Mouse (Mus musculus) cortical plate, adult 2 months (tissue): ENCODE measurements at regions not wholly inside any gene's neighbourhood (a gene's known extent, or its start where the extent isn't known, plus 50 kb on each side); places are given as distances from the start of the nearest gene placed in this dataset.

Source experiments
- H3K27ac ChIP-seq: fragments of 200-500 bp; 2 replicates; pipeline ENCODE4 v1.5.1; 2012; ENCODE audit warnings: low read length, control low read depth, inconsistent platforms; ENCODE audit not compliant: insufficient read depth
- H3K4me1 ChIP-seq: fragments of 200-500 bp; 2 replicates; pipeline ENCODE4 v1.6.1; 2011; ENCODE audit warnings: low read length; ENCODE audit not compliant: control insufficient read depth, insufficient read depth
- H3K4me3 ChIP-seq: fragments of 200-500 bp; 2 replicates; pipeline ENCODE4 v1.5.1; 2011; ENCODE audit warnings: mild to moderate bottlenecking, low read length, control low read depth; ENCODE audit not compliant: insufficient read depth
- CTCF ChIP-seq: fragments of 200-500 bp; IDR thresholded peaks from 2 replicates; pipeline ENCODE4 v1.5.1; 2011; ENCODE audit warnings: mild to moderate bottlenecking, control low read depth, low read length; ENCODE audit not compliant: insufficient read depth; ENCODE audit errors: extremely low read depth
- POLR2A ChIP-seq: fragments of 200-500 bp; IDR thresholded peaks from 2 replicates; pipeline ENCODE4 v1.6.1; 2011; ENCODE audit warnings: mild to moderate bottlenecking, low read length, control low read depth; ENCODE audit not compliant: insufficient read depth; ENCODE audit errors: extremely low read depth

GRCm38 (mm10) chr9:43387397-43387796, 76.7 kb downstream of the Trim29 start:
- H3K27ac ChIP-seq, result no peak overlapping the region
- TF ChIP-seq CTCF, result no peak
- TF ChIP-seq POLR2A, result no peak
- H3K4me1 ChIP-seq, result no peaks in the 10 kb centered on the region
- H3K4me3 ChIP-seq, result no peak overlapping the region

GRCm38 (mm10) chr9:43389491-43390083, 78.9 kb downstream of the Trim29 start:
- H3K4me1 ChIP-seq, result no peaks in the 10 kb centered on the region
- H3K27ac ChIP-seq, result no peak overlapping the region
- no peak overlapping the region for H3K4me3 ChIP-seq
- TF ChIP-seq POLR2A (no peak), CTCF (no peak)

DNA sequence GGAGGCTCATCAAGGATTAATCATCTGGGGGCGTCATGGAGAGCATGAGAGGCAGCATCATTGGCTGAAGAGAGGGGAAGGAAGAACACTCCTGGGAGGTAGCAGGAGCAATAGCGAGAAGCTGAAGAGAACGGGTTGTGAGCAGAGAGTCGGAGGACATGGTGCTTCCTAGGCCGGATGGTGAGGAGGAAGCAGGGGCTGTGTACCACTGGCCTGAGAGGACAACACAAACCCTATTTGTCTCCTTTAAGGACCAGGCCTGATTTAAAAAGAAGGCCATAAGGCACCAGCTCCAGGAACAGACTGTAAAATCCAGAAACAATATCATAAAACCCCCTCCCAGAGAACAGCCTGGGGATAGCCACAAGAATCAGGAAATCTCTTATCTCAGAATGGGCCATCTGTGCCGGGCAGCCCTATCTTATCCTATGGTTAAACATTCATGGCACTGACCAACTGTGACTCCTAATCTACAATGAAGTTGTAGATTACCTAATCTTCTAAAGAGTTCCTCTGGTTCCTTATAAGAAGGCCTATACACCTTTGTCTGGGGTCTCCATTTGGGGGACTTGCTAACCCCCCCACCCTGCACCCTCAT, 81.9 kb downstream of the Trim29 start:
- Histone ChIP-seq H3K27ac (no peak overlapping the region), H3K4me1 (no peaks in the 10 kb centered on the region), H3K4me3 (no peak overlapping the region)
- TF ChIP-seq POLR2A, result no peak

DNA sequence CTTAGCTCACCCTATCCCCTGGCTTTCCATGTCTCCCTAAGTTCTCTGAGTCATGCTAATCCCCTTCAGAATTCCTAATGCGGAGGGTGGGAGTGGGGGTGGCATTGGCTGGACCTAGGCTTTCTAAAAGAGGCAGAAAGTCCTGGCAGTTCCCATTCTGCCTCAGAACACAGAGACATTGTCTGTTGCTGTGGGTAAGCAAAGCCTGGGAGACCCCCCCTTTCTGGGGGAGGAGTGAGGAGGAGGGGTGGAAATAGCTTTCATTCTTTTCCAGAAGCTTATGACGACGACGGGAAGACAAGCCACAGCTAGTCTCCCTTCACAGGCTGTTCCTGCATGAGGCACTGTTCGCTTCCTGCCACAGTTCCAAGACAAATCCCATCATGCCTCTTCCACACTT, 83.6 kb downstream of the Trim29 start:
- Histone ChIP-seq H3K27ac (no peak overlapping the region), H3K4me3 (no peak overlapping the region), H3K4me1 (no peaks in the 10 kb centered on the region)
- TF ChIP-seq POLR2A, result no peak
- no peak for TF ChIP-seq CTCF

DNA sequence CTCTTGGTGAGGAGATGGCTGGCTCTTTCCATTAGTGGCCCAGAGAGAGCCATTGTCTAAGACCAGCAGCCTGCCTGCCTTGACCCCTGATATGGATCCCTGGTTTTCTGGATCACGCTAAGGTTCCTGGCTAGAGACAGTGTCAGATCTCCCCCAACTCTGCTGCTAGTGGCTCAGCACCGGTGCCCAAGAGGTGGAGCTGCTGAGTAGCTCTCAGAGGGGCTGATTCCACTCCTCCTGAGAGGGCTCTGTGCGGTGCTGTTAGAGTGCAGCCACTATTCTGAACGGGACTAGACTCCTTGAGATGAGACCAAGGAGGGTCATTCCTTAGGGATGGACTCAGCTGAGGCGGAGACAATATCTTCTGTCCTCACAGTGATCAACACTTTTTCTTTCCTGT, 84.6 kb downstream of the Trim29 start:
- TF ChIP-seq POLR2A (no peak), CTCF (peak; percentile 11; the same call in 1 of the 2 replicates)
- H3K27ac ChIP-seq, result no peak overlapping the region
- H3K4me1 ChIP-seq, result no peaks in the 10 kb centered on the region
- H3K4me3 ChIP-seq, result no peak overlapping the region

- Histone ChIP-seq H3K4me1 (no peaks in the 10 kb centered on the region), H3K4me3 (no peak overlapping the region), H3K27ac (no peak overlapping the region)
- TF ChIP-seq POLR2A (no peak), CTCF (no peak)
These were observed 85.9 kb downstream of the Trim29 start for GRCm38 (mm10) chr9:43396566-43396965.

GRCm38 (mm10) chr9:43408493-43408892, 97.8 kb downstream of the Trim29 start:
- no peak overlapping the region for H3K27ac ChIP-seq
- H3K4me1 ChIP-seq, result no peaks in the 10 kb centered on the region
- no peak overlapping the region for H3K4me3 ChIP-seq
- TF ChIP-seq POLR2A, result no peak
- no peak for TF ChIP-seq CTCF

DNA sequence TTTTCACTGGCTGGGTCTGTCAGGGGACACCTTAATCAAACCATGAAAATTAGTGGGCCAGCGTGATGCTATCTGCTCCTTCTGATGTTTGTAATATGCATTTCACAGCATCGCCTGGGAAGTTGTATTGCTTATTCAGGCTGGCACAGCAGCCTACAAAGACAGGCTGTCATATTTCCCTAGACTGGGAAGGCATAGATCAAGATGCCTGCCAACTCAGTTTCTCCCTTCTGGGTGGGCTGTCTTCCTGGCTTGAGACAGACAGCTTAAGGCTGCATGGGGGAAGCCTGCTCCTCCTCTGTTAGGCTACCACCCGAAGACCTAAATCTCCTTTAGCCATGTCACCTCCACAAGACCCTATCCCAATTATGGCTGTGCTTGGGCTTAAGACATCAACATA, 101.8 kb downstream of the Trim29 start:
- Histone ChIP-seq H3K4me3 (no peak overlapping the region), H3K27ac (no peak overlapping the region), H3K4me1 (no peaks in the 10 kb centered on the region)
- TF ChIP-seq CTCF (no peak), POLR2A (no peak)

DNA sequence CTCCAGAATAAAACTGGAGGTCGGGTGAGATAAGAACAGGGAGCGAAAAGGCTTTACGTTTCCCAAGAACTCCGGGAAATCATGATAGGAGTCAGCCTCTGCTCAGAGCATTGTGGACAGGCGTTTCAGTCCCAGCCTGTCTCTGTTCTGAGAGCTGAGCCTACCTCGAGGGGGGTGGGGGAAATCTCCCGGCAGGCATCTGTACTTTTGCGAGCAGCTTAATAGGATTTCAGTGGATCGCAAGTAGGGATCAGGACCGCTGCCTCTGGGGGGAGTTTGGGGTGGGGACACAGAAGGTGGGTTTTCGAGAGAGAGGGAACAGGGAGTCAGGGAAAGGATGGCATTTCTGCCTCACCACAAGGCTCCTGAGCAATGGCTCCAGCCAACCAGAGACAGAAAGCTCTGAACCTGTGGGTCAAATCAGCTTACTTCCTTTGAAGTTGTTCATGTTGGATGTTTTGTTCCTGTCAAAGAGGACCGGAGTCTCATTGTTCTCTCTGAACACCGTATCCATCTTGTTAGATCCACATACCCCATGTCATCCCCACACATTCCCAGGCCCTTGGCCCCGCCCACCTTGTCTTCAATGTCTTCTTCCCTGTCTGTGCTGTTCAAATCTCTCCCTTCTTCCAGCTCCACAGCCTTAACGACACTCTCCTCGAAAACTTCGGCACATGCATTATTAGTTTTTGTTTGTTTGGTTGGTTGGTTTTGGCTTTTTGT, 109.5 kb downstream of the Trim29 start:
- Histone ChIP-seq H3K4me3 (no peak overlapping the region), H3K4me1 (no peaks in the 10 kb centered on the region), H3K27ac (no peak overlapping the region)
- TF ChIP-seq POLR2A (no peak), CTCF (no peak)

GRCm38 (mm10) chr9:43427007-43427406, 116.4 kb downstream of the Trim29 start:
- no peaks in the 10 kb centered on the region for H3K4me1 ChIP-seq
- H3K27ac ChIP-seq, result no peak overlapping the region
- TF ChIP-seq CTCF (no peak), POLR2A (no peak)
- H3K4me3 ChIP-seq, result no peak overlapping the region
